Mouse (Mus musculus) 3T3-L1 (cell line): Measurements from ENCODE around the gene Lbx1.

Experiments
- DNase-seq: peaks from one replicate; pipeline ENCODE4 v3.0.0-alpha.2; 2015; ENCODE audit warnings: low read depth, low spot score

The Lbx1 gene

GRCm38 (mm10) chr19:45234191-45234770, 1.3 kb downstream of the Lbx1 start:
- no peak for DNase-seq

DNA sequence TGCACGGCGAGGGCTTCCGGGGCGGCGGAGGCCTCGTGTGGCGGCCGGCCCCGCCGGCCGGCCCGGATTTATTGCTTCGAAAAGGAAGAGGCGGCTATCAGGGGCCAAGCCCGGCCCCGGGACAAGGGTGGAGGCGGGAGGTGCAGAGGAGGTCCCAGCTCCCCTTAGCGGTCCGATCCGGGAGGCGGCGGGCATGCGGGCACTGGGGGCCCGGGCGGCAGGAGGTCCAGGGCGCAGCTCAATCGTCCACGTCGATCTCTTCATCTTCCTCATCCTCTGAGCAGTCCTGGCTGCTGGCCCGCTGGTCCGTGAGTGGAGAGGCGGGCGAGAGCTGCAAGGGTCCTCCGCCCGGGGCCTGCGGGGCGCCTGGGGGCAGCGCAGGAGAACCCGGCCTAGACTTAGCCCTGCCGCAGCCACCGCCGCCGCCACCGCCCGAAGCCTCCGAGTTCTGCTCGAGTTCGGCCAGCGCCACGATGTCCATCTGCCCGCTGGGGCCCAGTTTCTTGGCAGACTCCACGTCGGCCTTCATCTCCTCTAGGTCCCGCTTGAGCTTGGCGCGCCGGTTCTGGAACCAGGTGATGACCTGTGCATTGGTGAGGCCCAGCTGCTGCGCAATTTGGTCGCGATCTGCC, 2.0 kb downstream of the Lbx1 start:
- no peak for DNase-seq

DNA sequence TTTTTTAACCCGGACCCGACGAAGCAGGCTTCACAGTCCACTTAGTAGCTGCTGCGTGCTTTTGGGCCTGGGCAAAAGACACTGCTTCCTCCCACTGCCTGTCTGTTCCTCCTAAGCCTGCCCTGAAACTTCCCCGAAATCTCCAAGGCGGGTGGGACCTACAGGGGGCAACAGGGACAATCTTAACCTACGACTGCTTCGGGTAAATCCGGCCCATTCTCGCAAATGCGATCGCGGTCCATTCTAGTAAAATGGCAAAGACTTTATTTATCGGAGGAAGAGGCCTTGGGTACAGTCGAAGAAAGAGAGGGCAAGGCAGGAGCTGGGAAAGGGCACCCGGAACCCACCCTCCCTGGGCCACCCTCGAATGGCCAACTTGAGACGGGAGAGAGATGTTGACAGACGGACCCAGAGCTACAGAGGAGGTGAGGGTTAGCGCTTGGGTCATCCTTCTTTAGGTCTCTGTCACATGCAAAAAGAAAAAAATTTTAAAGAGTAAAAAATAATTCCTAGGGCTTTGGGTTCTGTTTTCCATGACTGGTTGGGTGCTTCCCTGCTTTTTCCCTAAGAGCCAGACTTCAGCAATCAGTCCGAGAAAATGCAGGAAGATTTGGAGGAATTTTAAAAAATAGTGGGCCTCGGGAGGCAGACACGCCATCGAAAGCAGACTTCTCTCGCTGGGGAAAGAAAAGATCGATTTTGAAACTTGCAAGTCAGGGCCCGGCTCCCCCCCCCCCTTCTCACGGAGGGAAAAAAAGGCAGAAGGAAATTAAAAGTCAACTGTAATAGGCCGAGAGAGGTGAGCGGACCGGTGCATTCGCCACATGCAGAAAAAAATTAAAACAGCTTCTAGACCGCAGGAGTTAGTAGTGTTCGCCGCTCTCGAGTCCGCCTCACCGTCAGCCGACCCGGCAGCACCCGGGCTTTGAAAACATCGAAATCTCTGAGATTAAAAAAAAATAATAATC, 2.9 kb downstream of the Lbx1 start:
- no peak for DNase-seq

DNA sequence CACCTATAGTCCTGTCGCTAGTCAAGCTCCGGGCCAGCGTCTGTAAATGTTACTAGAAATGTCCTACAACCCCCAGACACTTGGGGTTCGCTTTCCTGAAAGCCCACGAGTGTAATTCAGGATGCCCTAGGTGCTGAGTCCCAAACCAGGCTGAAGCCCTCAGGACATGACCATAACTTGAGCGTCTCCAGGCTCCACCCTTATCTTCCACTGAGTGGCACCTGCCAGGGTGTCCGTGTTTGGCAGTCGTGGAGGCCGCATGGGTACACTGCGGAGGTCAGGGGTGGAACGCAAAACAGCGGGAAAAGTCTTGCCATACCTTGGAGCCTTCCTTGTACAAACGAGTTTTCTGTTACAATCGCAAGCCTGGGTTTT, 3.6 kb downstream of the Lbx1 start:
- DNase-seq: no peak

GRCm38 (mm10) chr19:45231383-45232035, 4.1 kb downstream of the Lbx1 start:
- no peak for DNase-seq

DNA sequence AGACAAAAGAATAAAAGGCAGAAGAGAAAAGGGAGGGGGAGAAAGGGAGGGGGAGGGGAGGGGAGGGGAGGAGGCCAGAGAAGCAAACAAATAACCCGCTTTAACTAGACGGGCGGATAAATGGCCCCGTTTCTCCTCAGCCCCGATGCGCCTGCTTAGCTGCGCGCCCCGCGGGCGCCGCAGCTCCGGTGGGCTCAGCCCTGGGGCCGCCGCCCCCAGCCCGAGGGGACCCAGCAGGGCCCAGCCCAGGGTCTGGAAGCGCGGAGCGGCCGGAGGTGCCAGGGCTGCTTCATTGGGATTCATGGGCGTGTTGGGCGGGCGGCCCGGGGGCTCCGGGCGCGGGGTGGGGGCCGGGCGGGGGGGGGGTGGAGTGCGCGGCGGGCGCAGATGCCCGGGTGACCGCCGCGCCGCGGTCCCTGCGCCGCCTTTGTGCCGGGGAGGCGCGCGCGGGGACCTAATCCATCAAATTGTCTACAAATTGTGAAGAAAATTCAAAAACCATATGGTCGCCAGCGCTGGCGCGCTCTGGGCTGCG, 4.7 kb downstream of the Lbx1 start:
- DNase-seq: no peak

DNA sequence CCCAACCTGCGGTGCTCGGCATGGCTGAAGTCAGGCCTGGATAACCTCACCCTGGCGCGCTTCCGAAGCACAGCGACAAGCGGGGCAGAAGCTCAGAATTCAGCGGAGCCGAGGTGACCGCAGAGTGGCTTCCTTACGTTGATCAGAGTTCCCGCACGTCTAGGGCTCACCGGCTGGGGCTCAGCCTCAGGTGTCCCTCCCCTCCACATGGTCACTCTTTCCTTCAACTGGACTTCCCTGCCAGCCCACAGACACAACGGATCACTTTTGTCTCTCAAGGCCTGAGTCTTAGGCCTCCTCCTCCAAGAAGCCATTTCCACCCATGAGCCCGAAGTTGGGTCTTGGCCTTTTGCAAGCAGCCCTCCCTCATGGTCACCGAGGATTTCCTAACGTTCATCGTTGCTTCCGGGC, 5.4 kb downstream of the Lbx1 start:
- no peak for DNase-seq

- no peak for DNase-seq
Measured at GRCm38 (mm10) chr19:45229378-45230135, 6.1 kb downstream of the Lbx1 start.

DNA sequence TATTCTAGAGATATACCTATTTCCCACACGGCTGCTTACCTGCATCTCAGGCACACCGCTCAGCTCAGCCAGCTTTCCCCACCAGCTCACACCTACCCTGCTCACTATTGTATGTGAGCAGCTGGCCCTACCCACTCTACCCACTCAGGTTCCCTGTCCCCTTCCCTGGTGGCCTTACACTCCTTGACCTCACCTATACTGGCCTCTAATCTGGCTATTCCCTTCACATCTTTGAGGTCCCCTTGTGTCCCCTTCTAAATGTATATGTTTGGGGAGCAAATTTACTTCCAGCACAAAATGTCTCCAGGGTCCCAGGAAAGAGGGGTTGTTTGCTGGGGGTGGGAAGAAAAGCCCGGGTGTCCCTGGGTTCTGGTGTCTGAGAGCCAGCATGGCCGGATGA, 6.8 kb downstream of the Lbx1 start:
- no peak for DNase-seq

GRCm38 (mm10) chr19:45228097-45228496, 7.5 kb downstream of the Lbx1 start:
- DNase-seq: no peak

- no peak for DNase-seq
Measured at GRCm38 (mm10) chr19:45227671-45228070, 7.9 kb downstream of the Lbx1 start.

DNA sequence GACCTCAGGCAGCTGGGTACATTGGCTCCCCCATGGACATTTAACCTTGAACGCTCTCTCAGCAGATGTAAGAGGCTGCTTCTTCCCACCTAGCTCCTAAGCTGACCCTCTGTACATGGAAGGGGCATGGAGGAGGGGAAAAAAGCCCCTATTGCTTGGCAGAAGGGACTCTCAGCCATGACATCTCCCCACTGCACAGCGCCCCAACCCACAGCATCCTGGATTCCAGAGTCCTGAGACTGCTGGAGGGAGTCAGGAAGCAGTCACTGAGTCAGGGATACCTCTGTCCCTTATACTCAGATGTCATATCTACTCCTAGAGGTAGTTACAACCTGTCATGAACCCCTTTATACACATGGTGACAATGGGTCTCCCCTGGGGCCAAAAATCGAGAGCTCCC, 8.6 kb downstream of the Lbx1 start:
- DNase-seq: no peak

GRCm38 (mm10) chr19:45226246-45226645, 9.4 kb downstream of the Lbx1 start:
- DNase-seq: no peak

GRCm38 (mm10) chr19:45225130-45225529, 10.5 kb downstream of the Lbx1 start:
- no peak for DNase-seq

DNA sequence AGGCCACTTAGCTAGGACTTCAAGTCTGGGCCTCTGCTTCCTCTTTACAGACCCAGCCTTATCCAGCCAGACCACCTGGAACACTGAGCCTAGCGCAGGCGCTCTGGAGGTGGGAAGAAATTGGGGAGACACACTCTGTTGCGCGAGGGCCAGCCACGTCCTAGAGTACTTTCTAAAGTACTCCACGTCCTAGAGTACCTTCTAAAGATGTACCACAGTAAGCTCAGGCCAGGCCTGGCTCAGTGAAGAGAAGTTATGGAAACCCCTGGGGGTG, 11.4 kb downstream of the Lbx1 start:
- no peak for DNase-seq

DNA sequence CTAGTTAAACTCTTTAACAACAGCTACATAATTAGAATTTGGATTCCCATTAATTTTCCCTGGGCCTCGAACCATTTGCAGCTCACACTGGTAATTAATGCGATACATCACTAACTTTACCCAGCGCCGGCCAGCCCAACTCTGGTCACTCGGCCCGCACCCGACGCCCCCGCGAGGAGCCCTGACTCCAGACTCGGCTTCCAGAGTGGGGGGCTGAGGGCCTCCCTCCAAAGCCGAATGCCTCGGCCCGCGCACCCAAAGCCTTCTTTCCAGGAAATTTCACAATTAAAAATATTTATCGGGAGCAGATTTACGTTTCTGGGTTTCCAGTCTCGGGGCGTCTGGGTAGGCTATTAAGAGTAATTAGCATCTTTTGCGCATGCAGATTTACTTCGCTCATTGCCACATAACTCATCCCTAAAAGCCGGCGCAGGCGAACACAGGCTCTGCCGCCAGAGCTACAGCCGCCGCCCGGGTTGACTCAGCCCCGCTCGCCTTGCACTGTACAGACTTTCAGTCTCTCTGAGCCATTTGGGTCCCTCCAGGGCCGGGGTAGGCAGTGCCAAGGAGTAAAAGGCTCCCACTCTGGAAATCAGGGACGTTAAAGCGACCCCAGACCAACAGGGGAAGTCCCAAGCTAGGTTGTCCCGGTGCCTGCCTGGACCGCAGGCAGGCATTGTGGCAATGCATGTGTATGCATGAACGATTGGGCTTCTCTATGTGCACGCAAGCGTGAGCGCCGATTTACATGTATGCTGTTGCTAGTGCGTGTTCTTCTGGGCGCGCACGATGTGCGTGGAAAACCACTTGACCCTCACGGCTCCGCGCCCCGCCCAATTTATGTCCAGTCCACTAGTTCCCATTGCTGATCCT, 12.0 kb downstream of the Lbx1 start:
- no peak for DNase-seq

DNA sequence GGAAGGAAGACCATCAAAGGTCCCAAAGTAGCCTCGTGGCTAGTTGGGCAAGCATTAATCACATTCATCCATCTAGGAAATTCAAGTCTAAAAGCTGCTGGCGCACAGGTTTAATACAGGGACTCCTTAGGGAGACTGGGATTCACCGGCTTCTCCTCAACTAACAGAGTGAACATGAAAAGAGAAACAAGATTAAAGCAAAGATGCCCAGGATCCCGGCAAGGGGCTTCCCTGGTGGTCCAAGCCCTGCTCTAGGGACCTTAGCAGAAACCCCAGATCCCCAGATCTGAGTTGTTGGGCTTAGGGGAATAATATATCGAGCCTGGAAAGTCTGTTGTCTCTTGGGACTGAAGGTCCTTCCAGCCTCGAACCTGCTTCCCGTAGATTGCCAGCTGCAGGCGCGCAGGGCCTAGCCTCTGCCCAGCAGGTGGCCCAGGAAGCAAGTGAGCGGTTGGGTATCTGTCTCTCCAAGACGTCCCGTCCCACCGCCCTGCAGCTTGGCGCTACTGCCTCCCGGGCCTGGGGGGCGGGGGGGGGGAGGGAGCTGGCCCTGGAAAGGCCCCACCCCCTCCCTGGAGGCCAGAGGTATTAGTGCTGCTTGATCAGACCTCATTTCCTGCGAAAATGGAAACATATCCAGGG, 13.3 kb downstream of the Lbx1 start:
- DNase-seq: no peak

- no peak for DNase-seq
Measured at GRCm38 (mm10) chr19:45221458-45221783, 14.2 kb downstream of the Lbx1 start.

- DNase-seq: peak; percentile 89
Measured at GRCm38 (mm10) chr19:45220593-45221457, 14.8 kb downstream of the Lbx1 start.
